Mouse (Mus musculus) forebrain, embryonic 13.5 days (tissue): Measurements from ENCODE around the gene Pde6b. TPM values are rescaled to one million over a fixed set of nuclear protein-coding genes. Genes with fewer than 3 reads are reported as not detected.

Experiments
- ATAC-seq: fragments of 200-750 bp; cut with Nextera tagmentation; 2 replicates; pipeline ENCODE4 v1.8.0; 2017
- H3K27ac ChIP-seq: fragments of 300-500 bp; sonication (generic); 2 replicates; pipeline ENCODE4 v1.5.1; 2015; ENCODE audit warnings: inconsistent platforms, mild to moderate bottlenecking, moderate library complexity
- H3K27me3 ChIP-seq: fragments of 300-500 bp; sonication (generic); 2 replicates; pipeline ENCODE4 v1.6.1; 2015; ENCODE audit warnings: mild to moderate bottlenecking, inconsistent platforms
- H3K36me3 ChIP-seq: fragments of 300-500 bp; sonication (generic); 2 replicates; pipeline ENCODE4 v1.6.1; 2015; ENCODE audit warnings: mild to moderate bottlenecking, inconsistent platforms; ENCODE audit not compliant: poor library complexity, severe bottlenecking
- H3K4me1 ChIP-seq: fragments of 300-500 bp; sonication (generic); 2 replicates; pipeline ENCODE4 v1.6.1; 2015; ENCODE audit warnings: inconsistent platforms
- H3K4me2 ChIP-seq: fragments of 300-500 bp; sonication (generic); 2 replicates; pipeline ENCODE4 v1.6.1; 2015; ENCODE audit warnings: inconsistent platforms, mild to moderate bottlenecking, moderate library complexity
- H3K4me3 ChIP-seq: fragments of 300-500 bp; sonication (generic); 2 replicates; pipeline ENCODE4 v1.5.1; 2015; ENCODE audit warnings: mild to moderate bottlenecking, inconsistent platforms
- H3K9ac ChIP-seq: fragments of 300-500 bp; sonication (generic); 2 replicates; pipeline ENCODE4 v1.6.1; 2015; ENCODE audit warnings: mild to moderate bottlenecking, inconsistent platforms
- H3K9me3 ChIP-seq: fragments of 300-500 bp; sonication (generic); replicated peaks from 2 replicates; pipeline ENCODE4 v1.6.1; 2016; ENCODE audit warnings: inconsistent platforms
- WGBS: fragments of 180-500 bp; shearing (Covaris S2); methylation state at CpG from one replicate; pipeline ENCODE4 v1.1.7; 2015; 5-methylcytosine and 5-hydroxymethylcytosine counted together
- polyA plus RNA-seq: library from polyadenylated mRNA; unstranded; fragments of >200 nt; fragmentation: Nextera tagmentation; extraction: Ambion mirVana; gene quantifications from 2 replicates; pipeline ENCODE4 v1.2.1, GENCODE M21; 2015

Pde6b gene
- polyA plus RNA-seq, 1 experiment from 2014 or later: 0.32 TPM

GRCm38 (mm10) chr5:108450837-108451540 is 62.8 kb downstream of the Pde6b start:
- 81% methylated on average over 8 of the region's 8 CpGs for whole genome bisulfite sequencing
- Histone ChIP-seq H3K36me3 (no peaks in the 10 kb centered on the region), H3K4me1 (peaks cover 9% of the 10 kb centered on the region), H3K4me3 (no peak overlapping the region), H3K9ac (no peak overlapping the region), H3K9me3 (no peaks in the 10 kb centered on the region), H3K4me2 (no peak overlapping the region), H3K27me3 (peaks cover 42% of the 10 kb centered on the region), H3K27ac (no peak overlapping the region)
- ATAC-seq: no peak

- H3K4me2 ChIP-seq: no peak overlapping the region
- peaks cover 39% of the 10 kb centered on the region for H3K27me3 ChIP-seq
- H3K9ac ChIP-seq: no peak overlapping the region
- WGBS: 90% methylated on average over 1 of the region's 1 CpGs
- H3K27ac ChIP-seq: no peak overlapping the region
- no peak overlapping the region for H3K4me3 ChIP-seq
- H3K4me1 ChIP-seq: peaks cover 9% of the 10 kb centered on the region
- no peaks in the 10 kb centered on the region for H3K36me3 ChIP-seq
- no peak for ATAC-seq
- no peaks in the 10 kb centered on the region for H3K9me3 ChIP-seq
These were observed 63.4 kb downstream of the Pde6b start for GRCm38 (mm10) chr5:108451611-108452010.

- 98% methylated on average over 1 of the region's 1 CpGs for WGBS
- Histone ChIP-seq H3K4me1 (peaks cover 9% of the 10 kb centered on the region), H3K36me3 (no peaks in the 10 kb centered on the region)
These were observed 64.2 kb downstream of the Pde6b start for GRCm38 (mm10) chr5:108452422-108452821.

GRCm38 (mm10) chr5:108454094-108454493 is 65.9 kb downstream of the Pde6b start:
- Histone ChIP-seq H3K4me3 (no peak overlapping the region), H3K27ac (no peak overlapping the region), H3K4me2 (no peak overlapping the region), H3K9me3 (no peaks in the 10 kb centered on the region), H3K4me1 (no peaks in the 10 kb centered on the region), H3K27me3 (peaks cover 27% of the 10 kb centered on the region), H3K36me3 (no peaks in the 10 kb centered on the region), H3K9ac (no peak overlapping the region)
- 45% methylated on average over 3 of the region's 3 CpGs for WGBS
- ATAC-seq: no peak

More at GRCm38 (mm10) chr5:108452422-108452821, 64.2 kb downstream of the Pde6b start:
- Histone ChIP-seq H3K27me3 (peaks cover 31% of the 10 kb centered on the region), H3K9me3 (no peaks in the 10 kb centered on the region), H3K4me3 (no peak overlapping the region), H3K9ac (no peak overlapping the region), H3K4me2 (no peak overlapping the region), H3K27ac (no peak overlapping the region)
- ATAC-seq: no peak

- no peak for ATAC-seq
- H3K9ac ChIP-seq: no peak overlapping the region
- H3K27me3 ChIP-seq: peaks cover 27% of the 10 kb centered on the region
- no peak overlapping the region for H3K27ac ChIP-seq
- H3K9me3 ChIP-seq: no peaks in the 10 kb centered on the region
- no peak overlapping the region for H3K4me2 ChIP-seq
- peaks cover 22% of the 10 kb centered on the region for H3K4me1 ChIP-seq
- WGBS: 82% methylated on average over 2 of the region's 2 CpGs
- H3K36me3 ChIP-seq: no peaks in the 10 kb centered on the region
- no peak overlapping the region for H3K4me3 ChIP-seq
These were observed 70.5 kb downstream of the Pde6b start for GRCm38 (mm10) chr5:108458706-108459105.

- Histone ChIP-seq H3K27ac (no peak overlapping the region), H3K9me3 (no peaks in the 10 kb centered on the region), H3K4me3 (peak overlapping the region; percentile 92), H3K9ac (peak overlapping the region; percentile 99), H3K27me3 (peaks cover 23% of the 10 kb centered on the region), H3K36me3 (no peaks in the 10 kb centered on the region), H3K4me2 (peak overlapping the region; percentile 97), H3K4me1 (peaks cover 38% of the 10 kb centered on the region)
- WGBS: 42% methylated on average over 6 of the region's 6 CpGs
- ATAC-seq: 0 out of 2 replicates have a peak, but pooled peaks have one; percentile 4
These were observed 72.3 kb downstream of the Pde6b start for GRCm38 (mm10) chr5:108460461-108460860.

- Histone ChIP-seq H3K36me3 (0 out of 2 replicates have a peak, but pooled peaks cover 2% of the 10 kb centered on the region), H3K4me3 (peak within 1 kb of the TSS; percentile 92), H3K9ac (peak within 1 kb of the TSS; percentile 99), H3K27me3 (peaks cover 23% of the 10 kb centered on the region), H3K9me3 (no peaks in the 10 kb centered on the region), H3K4me1 (peaks cover 46% of the 10 kb centered on the region), H3K27ac (peak within 1 kb of the TSS; percentile 82), H3K4me2 (peak within 1 kb of the TSS; percentile 97)
- peak; percentile 98 for ATAC-seq
- WGBS: under 1% methylated on average over 38 of the region's 62 CpGs
These were observed 73.2 kb downstream of the Pde6b start, which contains the start of gene Pcgf3 for GRCm38 (mm10) chr5:108461082-108462065. Pcgf3 (plus strand) TSS chr5:108461232.

GRCm38 (mm10) chr5:108462446-108462845 is 74.3 kb downstream of the Pde6b start:
- peaks cover 54% of the 10 kb centered on the region for H3K4me1 ChIP-seq
- peak overlapping the region; percentile 92 for H3K4me3 ChIP-seq
- H3K27ac ChIP-seq: no peak overlapping the region
- peaks cover 23% of the 10 kb centered on the region for H3K27me3 ChIP-seq
- peak overlapping the region; percentile 99 for H3K9ac ChIP-seq
- 41% methylated on average over 4 of the region's 4 CpGs for WGBS
- 0 out of 2 replicates have a peak, but pooled peaks cover 6% of the 10 kb centered on the region for H3K36me3 ChIP-seq
- H3K9me3 ChIP-seq: no peaks in the 10 kb centered on the region
- no peak for ATAC-seq
- H3K4me2 ChIP-seq: peak overlapping the region; percentile 97

GRCm38 (mm10) chr5:108465131-108465891 is 77.1 kb downstream of the Pde6b start:
- WGBS: 87% methylated on average over 6 of the region's 6 CpGs
- no peak overlapping the region for H3K27ac ChIP-seq
- H3K27me3 ChIP-seq: no peaks in the 10 kb centered on the region
- no peaks in the 10 kb centered on the region for H3K9me3 ChIP-seq
- ATAC-seq: no peak
- peaks cover 60% of the 10 kb centered on the region for H3K4me1 ChIP-seq
- H3K9ac ChIP-seq: no peak overlapping the region
- H3K4me2 ChIP-seq: no peak overlapping the region
- peaks cover 6% of the 10 kb centered on the region; the same call in 1 of the 2 replicates for H3K36me3 ChIP-seq
- no peak overlapping the region for H3K4me3 ChIP-seq

- Histone ChIP-seq H3K4me3 (no peak overlapping the region), H3K9me3 (no peaks in the 10 kb centered on the region), H3K4me2 (no peak overlapping the region), H3K9ac (no peak overlapping the region), H3K36me3 (peaks cover 8% of the 10 kb centered on the region; the same call in 1 of the 2 replicates), H3K27ac (no peak overlapping the region), H3K4me1 (peaks cover 56% of the 10 kb centered on the region), H3K27me3 (no peaks in the 10 kb centered on the region)
- 94% methylated on average over 1 of the region's 1 CpGs for whole genome bisulfite sequencing
- ATAC-seq: no peak
These were observed 78.5 kb downstream of the Pde6b start for GRCm38 (mm10) chr5:108466647-108467046.

GRCm38 (mm10) chr5:108469617-108470016 is 81.4 kb downstream of the Pde6b start:
- H3K4me2 ChIP-seq: no peak overlapping the region
- peaks cover 38% of the 10 kb centered on the region for H3K36me3 ChIP-seq
- H3K9ac ChIP-seq: no peak overlapping the region
- no peak overlapping the region for H3K4me3 ChIP-seq
- no peaks in the 10 kb centered on the region for H3K27me3 ChIP-seq
- no peak for ATAC-seq
- WGBS: 83% methylated on average over 7 of the region's 7 CpGs
- H3K27ac ChIP-seq: no peak overlapping the region
- no peaks in the 10 kb centered on the region for H3K9me3 ChIP-seq
- peaks cover 29% of the 10 kb centered on the region for H3K4me1 ChIP-seq
